Mouse (Mus musculus): ENCODE results near the gene Atp8b5. TPM values are rescaled to one million over a fixed set of nuclear protein-coding genes. Genes with fewer than 3 reads are reported as not detected.

Atp8b5 gene
- polyA plus RNA-seq, 1 experiment from 2014 or later, result 0.36 TPM

GRCm38 (mm10) chr4:43383246-43384082 is 116.5 kb downstream of the Atp8b5 start:
- H3K27ac ChIP-seq, result peak overlapping the region; percentile 97
- H3K4me3 ChIP-seq (ENCODE audit: inconsistent target), result peak overlapping the region; percentile 64
- 0 out of 2 replicates have a peak, but pooled peaks cover 4% of the 10 kb centered on the region for H3K36me3 ChIP-seq (ENCODE audit: inconsistent target)
- H3K79me2 ChIP-seq (ENCODE audit: inconsistent target), result peaks cover 72% of the 10 kb centered on the region
- 32% methylated on average over 11 of the region's 11 CpGs for WGBS (ENCODE audit: missing documents)

- 0 out of 2 replicates have a peak, but pooled peaks cover 8% of the 10 kb centered on the region for H3K36me3 ChIP-seq (ENCODE audit: inconsistent target)
- H3K27ac ChIP-seq, result peak overlapping the region; percentile 97
- H3K79me2 ChIP-seq (ENCODE audit: inconsistent target), result peaks cover 78% of the 10 kb centered on the region
- 57% methylated on average over 5 of the region's 5 CpGs for WGBS (ENCODE audit: missing documents)
- H3K4me3 ChIP-seq (ENCODE audit: inconsistent target), result peak overlapping the region; percentile 64
These were observed 117.1 kb downstream of the Atp8b5 start for GRCm38 (mm10) chr4:43384083-43384460.

GRCm38 (mm10) chr4:43384541-43384940 is 117.6 kb downstream of the Atp8b5 start:
- 91% methylated on average over 3 of the region's 3 CpGs for WGBS (ENCODE audit: missing documents)
- Histone ChIP-seq H3K27ac (peak overlapping the region; percentile 97), H3K4me3 (ENCODE audit: inconsistent target) (peak overlapping the region; percentile 64), H3K36me3 (ENCODE audit: inconsistent target) (0 out of 2 replicates have a peak, but pooled peaks cover 8% of the 10 kb centered on the region), H3K79me2 (ENCODE audit: inconsistent target) (peaks cover 83% of the 10 kb centered on the region)

- H3K27ac ChIP-seq, result no peak overlapping the region
- H3K36me3 ChIP-seq (ENCODE audit: inconsistent target), result 0 out of 2 replicates have a peak, but pooled peaks cover 11% of the 10 kb centered on the region
- peaks cover 95% of the 10 kb centered on the region for H3K79me2 ChIP-seq (ENCODE audit: inconsistent target)
- no peak overlapping the region for H3K4me3 ChIP-seq (ENCODE audit: inconsistent target)
These were observed 120.0 kb downstream of the Atp8b5 start for GRCm38 (mm10) chr4:43386932-43387331.

GRCm38 (mm10) chr4:43389390-43389789 is 122.4 kb downstream of the Atp8b5 start:
- Histone ChIP-seq H3K79me2 (ENCODE audit: inconsistent target) (peaks cover 100% of the 10 kb centered on the region), H3K27ac (no peak overlapping the region), H3K36me3 (ENCODE audit: inconsistent target) (0 out of 2 replicates have a peak, but pooled peaks cover 15% of the 10 kb centered on the region), H3K4me3 (ENCODE audit: inconsistent target) (no peak overlapping the region)
- WGBS (ENCODE audit: missing documents), result 100% methylated on average over 2 of the region's 2 CpGs

GRCm38 (mm10) chr4:43389845-43390440 is 123.0 kb downstream of the Atp8b5 start:
- Histone ChIP-seq H3K27ac (no peak overlapping the region), H3K4me3 (ENCODE audit: inconsistent target) (no peak overlapping the region), H3K79me2 (ENCODE audit: inconsistent target) (peaks cover 100% of the 10 kb centered on the region), H3K36me3 (ENCODE audit: inconsistent target) (0 out of 2 replicates have a peak, but pooled peaks cover 15% of the 10 kb centered on the region)
- 85% methylated on average over 9 of the region's 9 CpGs for WGBS (ENCODE audit: missing documents)

GRCm38 (mm10) chr4:43391521-43392050 is 124.6 kb downstream of the Atp8b5 start:
- Histone ChIP-seq H3K27ac (no peak overlapping the region), H3K36me3 (ENCODE audit: inconsistent target) (0 out of 2 replicates have a peak, but pooled peaks cover 15% of the 10 kb centered on the region), H3K4me3 (ENCODE audit: inconsistent target) (no peak overlapping the region), H3K79me2 (ENCODE audit: inconsistent target) (peaks cover 100% of the 10 kb centered on the region)
- 94% methylated on average over 3 of the region's 3 CpGs for WGBS (ENCODE audit: missing documents)

- 57% methylated on average over 15 of the region's 15 CpGs for WGBS (ENCODE audit: missing documents)
- H3K4me3 ChIP-seq (ENCODE audit: inconsistent target), result no peak overlapping the region
- 0 out of 2 replicates have a peak, but pooled peaks cover 7% of the 10 kb centered on the region for H3K36me3 ChIP-seq (ENCODE audit: inconsistent target)
- H3K27ac ChIP-seq, result no peak overlapping the region
- peaks cover 100% of the 10 kb centered on the region for H3K79me2 ChIP-seq (ENCODE audit: inconsistent target)
These were observed 127.5 kb downstream of the Atp8b5 start for GRCm38 (mm10) chr4:43394345-43394891.

- Histone ChIP-seq H3K36me3 (ENCODE audit: inconsistent target) (0 out of 2 replicates have a peak, but pooled peaks cover 7% of the 10 kb centered on the region), H3K27ac (no peak overlapping the region), H3K79me2 (ENCODE audit: inconsistent target) (peaks cover 100% of the 10 kb centered on the region), H3K4me3 (ENCODE audit: inconsistent target) (no peak overlapping the region)
- 91% methylated on average over 5 of the region's 5 CpGs for WGBS (ENCODE audit: missing documents)
These were observed 128.2 kb downstream of the Atp8b5 start for GRCm38 (mm10) chr4:43395147-43395546.

- Histone ChIP-seq H3K27ac (no peak overlapping the region), H3K36me3 (ENCODE audit: inconsistent target) (0 out of 2 replicates have a peak, but pooled peaks cover 7% of the 10 kb centered on the region), H3K79me2 (ENCODE audit: inconsistent target) (peaks cover 100% of the 10 kb centered on the region), H3K4me3 (ENCODE audit: inconsistent target) (no peak overlapping the region)
- WGBS (ENCODE audit: missing documents), result 81% methylated on average over 9 of the region's 9 CpGs
These were observed 128.9 kb downstream of the Atp8b5 start for GRCm38 (mm10) chr4:43395836-43396235.

GRCm38 (mm10) chr4:43396381-43396780 is 129.4 kb downstream of the Atp8b5 start:
- Histone ChIP-seq H3K27ac (no peak overlapping the region), H3K4me3 (ENCODE audit: inconsistent target) (no peak overlapping the region), H3K36me3 (ENCODE audit: inconsistent target) (0 out of 2 replicates have a peak, but pooled peaks cover 7% of the 10 kb centered on the region), H3K79me2 (ENCODE audit: inconsistent target) (peaks cover 100% of the 10 kb centered on the region)
- 91% methylated on average over 5 of the region's 5 CpGs for WGBS (ENCODE audit: missing documents)

GRCm38 (mm10) chr4:43398014-43398413 is 131.1 kb downstream of the Atp8b5 start:
- WGBS (ENCODE audit: missing documents), result 92% methylated on average over 4 of the region's 4 CpGs
- no peak overlapping the region for H3K27ac ChIP-seq
- no peaks in the 10 kb centered on the region for H3K36me3 ChIP-seq (ENCODE audit: inconsistent target)
- H3K79me2 ChIP-seq (ENCODE audit: inconsistent target), result peaks cover 100% of the 10 kb centered on the region
- no peak overlapping the region for H3K4me3 ChIP-seq (ENCODE audit: inconsistent target)

GRCm38 (mm10) chr4:43398829-43399331 is 131.9 kb downstream of the Atp8b5 start:
- Histone ChIP-seq H3K36me3 (ENCODE audit: inconsistent target) (no peaks in the 10 kb centered on the region; the same call in 1 of the 2 replicates), H3K27ac (no peak overlapping the region), H3K79me2 (ENCODE audit: inconsistent target) (peaks cover 100% of the 10 kb centered on the region), H3K4me3 (ENCODE audit: inconsistent target) (no peak overlapping the region)
- WGBS (ENCODE audit: missing documents), result 86% methylated on average over 17 of the region's 17 CpGs

- no peak overlapping the region for H3K27ac ChIP-seq
- no peak overlapping the region for H3K4me3 ChIP-seq (ENCODE audit: inconsistent target)
- no peaks in the 10 kb centered on the region; the same call in 1 of the 2 replicates for H3K36me3 ChIP-seq (ENCODE audit: inconsistent target)
- H3K79me2 ChIP-seq (ENCODE audit: inconsistent target), result peaks cover 100% of the 10 kb centered on the region
- 82% methylated on average over 31 of the region's 31 CpGs for whole genome bisulfite sequencing (ENCODE audit: missing documents)
These were observed 132.6 kb downstream of the Atp8b5 start for GRCm38 (mm10) chr4:43399391-43400131.
